Comparison of ENCODE assay signal across 8 mouse cellular contexts in the genomic region with DNA sequence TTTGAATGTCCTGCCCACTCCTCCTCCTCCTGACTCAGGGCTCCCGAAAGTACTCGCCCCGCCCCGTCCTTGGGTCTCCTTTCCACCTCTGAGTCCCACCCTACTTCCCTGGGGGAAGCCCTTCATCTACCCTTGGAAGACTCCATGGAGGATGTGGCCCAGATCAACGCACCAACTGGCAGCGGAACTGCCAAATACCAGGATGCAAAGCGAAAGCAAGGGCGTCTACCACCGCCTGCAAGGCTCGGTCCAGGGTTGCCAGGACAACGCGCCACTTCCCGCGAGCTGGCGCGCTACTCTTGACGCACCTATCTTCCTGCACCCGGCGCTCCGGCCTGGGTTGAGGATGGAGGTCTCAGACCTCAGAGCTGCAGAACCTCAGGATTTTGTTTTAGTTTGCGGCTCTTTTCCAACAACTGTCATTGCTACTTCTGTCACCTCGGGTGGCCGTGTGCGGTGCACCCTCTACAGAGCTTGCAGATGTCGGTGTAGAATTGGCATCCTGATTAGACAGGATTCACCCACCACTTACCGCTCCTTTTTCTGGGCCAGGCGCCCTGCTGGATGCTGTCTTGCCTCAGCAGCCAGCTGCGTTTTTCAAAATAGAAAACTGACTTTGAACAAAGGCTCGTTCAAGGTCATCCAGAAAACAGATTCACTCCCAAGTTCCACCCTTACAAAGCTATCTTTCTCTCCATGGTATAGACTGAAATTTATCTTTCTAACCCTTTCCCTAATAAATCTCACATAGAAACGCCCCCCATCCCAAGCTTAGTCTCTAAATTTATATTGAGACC. TPM values are rescaled to one million over a fixed set of nuclear protein-coding genes. Genes with fewer than 3 reads are reported as not detected.
DNase-seq lines count a peak whose midpoint lies in the region; ATAC-seq and TF ChIP-seq lines count a peak whose summit lies in the region.

A gene (minus strand): TSS at position 747 of the 797 bp plus-strand sequence.

- no peaks in the 10 kb centered on the region for H3K9me3 ChIP-seq in embryonic facial prominence, embryonic 11.5 days (replicated peaks; ENCODE audit: control insufficient read depth, low read length)
- H3K9me3 ChIP-seq in heart, embryonic 10.5 days, result no peaks in the 10 kb centered on the region
- peaks cover 3% of the 10 kb centered on the region; the same call in 1 of the 2 replicates for H3K9me3 ChIP-seq in kidney, embryonic 14.5 days (ENCODE audit: control insufficient read depth, low read length)
- no peaks in the 10 kb centered on the region for H3K9me3 ChIP-seq in limb, embryonic 14.5 days (ENCODE audit: control insufficient read depth, low read length)
- no peaks in the 10 kb centered on the region for H3K9me3 ChIP-seq in midbrain, embryonic 16.5 days (replicated peaks; ENCODE audit: control insufficient read depth, low read length, poor library complexity, severe bottlenecking)
- no peaks in the 10 kb centered on the region for H3K9me3 ChIP-seq in stomach, embryonic 14.5 days (ENCODE audit: control insufficient read depth, low read depth, low read length)

- H3K36me3 ChIP-seq in embryonic facial prominence, embryonic 11.5 days (replicated peaks; ENCODE audit: control insufficient read depth, insufficient read depth, low read depth, low read length), result no peaks in the 10 kb centered on the region
- no peaks in the 10 kb centered on the region for H3K36me3 ChIP-seq in heart, embryonic 10.5 days
- no peaks in the 10 kb centered on the region for H3K36me3 ChIP-seq in kidney, embryonic 14.5 days (ENCODE audit: control insufficient read depth, insufficient read depth, low read length)
- no peaks in the 10 kb centered on the region for H3K36me3 ChIP-seq in limb, embryonic 14.5 days (ENCODE audit: control insufficient read depth, insufficient read depth, low read length)
- H3K36me3 ChIP-seq in midbrain, embryonic 16.5 days (ENCODE audit: control insufficient read depth, insufficient read depth, low read length), result no peaks in the 10 kb centered on the region
- H3K36me3 ChIP-seq in stomach, embryonic 14.5 days (ENCODE audit: control insufficient read depth, insufficient read depth, low read length), result no peaks in the 10 kb centered on the region

- 0 out of 2 replicates have a peak, but pooled peaks have one; percentile 46 for ATAC-seq in embryonic facial prominence, embryonic 11.5 days (replicated peaks; ENCODE audit: insufficient number of reproducible peaks, low FRiP score, low TSS enrichment, low read depth)
- ATAC-seq in kidney, embryonic 14.5 days (ENCODE audit: low FRiP score, low TSS enrichment), result peak; percentile 76
- ATAC-seq in limb, embryonic 14.5 days (ENCODE audit: low FRiP score, low read depth), result peak; percentile 78
- ATAC-seq in midbrain, embryonic 16.5 days, result peak; percentile 90
- peak; percentile 66; the same call in 1 of the 2 replicates for ATAC-seq in stomach, embryonic 14.5 days (ENCODE audit: insufficient number of reproducible peaks, insufficient read depth, low FRiP score, low read depth)

- H3K9ac ChIP-seq in embryonic facial prominence, embryonic 11.5 days (replicated peaks; ENCODE audit: low read length), result peak within 1 kb of the TSS; percentile 53
- H3K9ac ChIP-seq in kidney, embryonic 14.5 days (ENCODE audit: low read depth, low read length), result peak within 1 kb of the TSS; percentile 46; the same call in 1 of the 2 replicates
- peak within 1 kb of the TSS; percentile 37 for H3K9ac ChIP-seq in limb, embryonic 14.5 days (ENCODE audit: low read depth, low read length, severe bottlenecking)
- H3K9ac ChIP-seq in midbrain, embryonic 16.5 days (ENCODE audit: low read depth, low read length), result peak within 1 kb of the TSS; percentile 59
- no peak within 1 kb of the TSS for H3K9ac ChIP-seq in stomach, embryonic 14.5 days (replicated peaks; ENCODE audit: low read depth, low read length)

- H3K4me2 ChIP-seq in embryonic facial prominence, embryonic 11.5 days (ENCODE audit: low read depth, low read length), result peak within 1 kb of the TSS; percentile 69
- peak within 1 kb of the TSS; percentile 58 for H3K4me2 ChIP-seq in kidney, embryonic 14.5 days (replicated peaks; ENCODE audit: low read depth, low read length)
- peak within 1 kb of the TSS; percentile 48 for H3K4me2 ChIP-seq in limb, embryonic 14.5 days (replicated peaks; ENCODE audit: low read depth, low read length, severe bottlenecking)
- peak within 1 kb of the TSS; percentile 76 for H3K4me2 ChIP-seq in midbrain, embryonic 16.5 days (ENCODE audit: low read length)
- peak within 1 kb of the TSS; percentile 40 for H3K4me2 ChIP-seq in stomach, embryonic 14.5 days (replicated peaks; ENCODE audit: low read depth, low read length)

- no peak within 1 kb of the TSS for H3K27ac ChIP-seq in embryonic facial prominence, embryonic 11.5 days (replicated peaks; ENCODE audit: low read depth, low read length)
- H3K27ac ChIP-seq in heart, embryonic 10.5 days, result 0 out of 2 replicates have a peak within 1 kb of the TSS, but pooled peaks have one; percentile 38
- H3K27ac ChIP-seq in kidney, embryonic 14.5 days (ENCODE audit: low read depth, low read length), result no peak within 1 kb of the TSS
- H3K27ac ChIP-seq in limb, embryonic 14.5 days (replicated peaks; ENCODE audit: low read depth, low read length), result no peak within 1 kb of the TSS
- peak within 1 kb of the TSS; percentile 81 for H3K27ac ChIP-seq in midbrain, embryonic 16.5 days (ENCODE audit: low read length)
- H3K27ac ChIP-seq in stomach, embryonic 14.5 days (ENCODE audit: low read length), result no peak within 1 kb of the TSS

- 5% methylated on average over 30 of the region's 30 CpGs for WGBS in embryonic facial prominence, embryonic 11.5 days
- 5% methylated on average over 30 of the region's 30 CpGs for WGBS in heart, embryonic 10.5 days
- 6% methylated on average over 30 of the region's 30 CpGs for WGBS in kidney, embryonic 14.5 days
- 4% methylated on average over 30 of the region's 30 CpGs for WGBS in limb, embryonic 14.5 days
- 5% methylated on average over 30 of the region's 30 CpGs for WGBS in midbrain, embryonic 16.5 days
- 7% methylated on average over 30 of the region's 30 CpGs for WGBS in stomach, embryonic 14.5 days

- peaks cover 3% of the 10 kb centered on the region; the same call in 1 of the 2 replicates for H3K27me3 ChIP-seq in embryonic facial prominence, embryonic 11.5 days (ENCODE audit: control insufficient read depth, insufficient read depth, low read length)
- H3K27me3 ChIP-seq in heart, embryonic 10.5 days (ENCODE audit: insufficient read depth, poor library complexity, severe bottlenecking), result peaks cover 52% of the 10 kb centered on the region
- H3K27me3 ChIP-seq in kidney, embryonic 14.5 days (ENCODE audit: control insufficient read depth, insufficient read depth, low read length), result peaks cover 14% of the 10 kb centered on the region; the same call in 1 of the 2 replicates
- no peaks in the 10 kb centered on the region for H3K27me3 ChIP-seq in limb, embryonic 14.5 days (ENCODE audit: control insufficient read depth, insufficient read depth, low read length)
- H3K27me3 ChIP-seq in midbrain, embryonic 16.5 days (ENCODE audit: control insufficient read depth, insufficient read depth, low read depth, low read length), result no peaks in the 10 kb centered on the region
- H3K27me3 ChIP-seq in stomach, embryonic 14.5 days (ENCODE audit: control insufficient read depth, insufficient read depth, low read length), result no peaks in the 10 kb centered on the region

- TF ChIP-seq POLR2A in limb, embryonic 14.5 days (IDR thresholded peaks at IDR 0.05; ENCODE audit: borderline replicate concordance, extremely low read depth, insufficient read depth, insufficient read length), result 0 out of 2 replicates have a peak, but pooled peaks have one; percentile 10

- H3K4me3 ChIP-seq in embryonic facial prominence, embryonic 11.5 days (ENCODE audit: low read depth, low read length), result peak within 1 kb of the TSS; percentile 33
- peak within 1 kb of the TSS; percentile 57 for H3K4me3 ChIP-seq in heart, embryonic 10.5 days
- H3K4me3 ChIP-seq in kidney, embryonic 14.5 days (ENCODE audit: low read length), result peak within 1 kb of the TSS; percentile 41
- peak within 1 kb of the TSS; percentile 35 for H3K4me3 ChIP-seq in limb, embryonic 14.5 days (replicated peaks; ENCODE audit: low read length)
- peak within 1 kb of the TSS; percentile 42 for H3K4me3 ChIP-seq in midbrain, embryonic 16.5 days (ENCODE audit: low read depth, low read length)
- peak within 1 kb of the TSS; percentile 21 for H3K4me3 ChIP-seq in stomach, embryonic 14.5 days (ENCODE audit: low read depth, low read length)

- peak; percentile 54 to 55 for DNase-seq in B cell, adult 2 months
- peak; percentile 69 for DNase-seq in adrenal gland, postnatal 25 days
- DNase-seq in embryonic facial prominence, embryonic 11.5 days (ENCODE audit: low spot score), result peak; percentile 68
- DNase-seq in heart, embryonic 10.5 days (ENCODE audit: low spot score), result peak; percentile 82
- DNase-seq in limb, embryonic 14.5 days (ENCODE audit: low spot score), result peak; percentile 51

- H3K4me1 ChIP-seq in embryonic facial prominence, embryonic 11.5 days (ENCODE audit: control insufficient read depth, insufficient read depth, low read length), result no peaks in the 10 kb centered on the region; the same call in 1 of the 2 replicates
- peaks cover 10% of the 10 kb centered on the region for H3K4me1 ChIP-seq in heart, embryonic 10.5 days
- no peaks in the 10 kb centered on the region for H3K4me1 ChIP-seq in kidney, embryonic 14.5 days (ENCODE audit: control insufficient read depth, insufficient read depth, low read length)
- H3K4me1 ChIP-seq in limb, embryonic 14.5 days (ENCODE audit: control insufficient read depth, insufficient read depth, low read length), result no peaks in the 10 kb centered on the region; the same call in 1 of the 2 replicates
- H3K4me1 ChIP-seq in midbrain, embryonic 16.5 days (ENCODE audit: control insufficient read depth, insufficient read depth, low read length), result peaks cover 7% of the 10 kb centered on the region; the same call in 1 of the 2 replicates
- H3K4me1 ChIP-seq in stomach, embryonic 14.5 days (ENCODE audit: control insufficient read depth, insufficient read depth, low read length), result no peaks in the 10 kb centered on the region

RNA-seq across cellular contexts. Expression of the gene that starts here (rescaled TPM):
- 0.24 TPM in 1 of 2 replicates, not detected in the other for total RNA-seq in adrenal gland, postnatal 25 days (2021)
- polyA plus RNA-seq in embryonic facial prominence, embryonic 11.5 days (2014; fragmentation: Nextera tagmentation; extraction: Ambion mirVana), result 0.17 and 0.26 TPM in 2 replicates
- 0.34 and 0.57 TPM in 2 replicates for polyA plus RNA-seq in heart, embryonic 10.5 days (2016; fragmentation: Nextera tagmentation; extraction: Ambion mirVana)
- 0.46 and 0.76 TPM in 2 replicates for polyA plus RNA-seq in kidney, embryonic 14.5 days (2014; fragmentation: Nextera tagmentation; extraction: Ambion mirVana)
- 0.29 and 0.44 TPM in 2 replicates for polyA plus RNA-seq in limb, embryonic 14.5 days (2012; rRNA removed)
- 0.39 and 0.62 TPM in 2 replicates for polyA plus RNA-seq in limb, embryonic 14.5 days (2014; fragmentation: Nextera tagmentation; extraction: Ambion mirVana)
- polyA plus RNA-seq in midbrain, embryonic 16.5 days (2015; fragmentation: Nextera tagmentation; extraction: Ambion mirVana), result 2.5 and 3.1 TPM in 2 replicates
- polyA plus RNA-seq in stomach, embryonic 14.5 days (2014; fragmentation: Nextera tagmentation; extraction: Ambion mirVana), result 0.50 and 0.59 TPM in 2 replicates

Comparison
In these comparisons a context has a peak if more than half of its experiments do, and no peak if none do; other contexts are left out.
1. Peak in DNase-seq in adrenal gland, postnatal 25 days; RNA of the gene not detected or under 1 TPM.
2. Peak in DNase-seq, ATAC-seq, H3K4me3 ChIP-seq, H3K9ac ChIP-seq and H3K4me2 ChIP-seq in embryonic facial prominence, embryonic 11.5 days; RNA of the gene not detected or under 1 TPM.
3. Peak in DNase-seq, H3K4me3 ChIP-seq and H3K27ac ChIP-seq in heart, embryonic 10.5 days; RNA of the gene not detected or under 1 TPM.
4. Peak in ATAC-seq, H3K4me3 ChIP-seq, H3K9ac ChIP-seq and H3K4me2 ChIP-seq in kidney, embryonic 14.5 days; RNA of the gene not detected or under 1 TPM.
5. Peak in DNase-seq, ATAC-seq, H3K4me3 ChIP-seq, H3K9ac ChIP-seq and H3K4me2 ChIP-seq in limb, embryonic 14.5 days; RNA of the gene not detected or under 1 TPM.
6. Peak in ATAC-seq, H3K4me3 ChIP-seq and H3K4me2 ChIP-seq in stomach, embryonic 14.5 days; RNA of the gene not detected or under 1 TPM.